Mouse (Mus musculus): ENCODE measurements at regions not wholly inside any gene's neighbourhood (a gene's known extent, or its start where the extent isn't known, plus 50 kb on each side); places are given as distances from the start of the nearest gene placed in this dataset.

- DNase-seq (ENCODE audit: low read depth, low spot score): no peak
These were observed 576.7 kb downstream of the 9430069I07Rik start for GRCm38 (mm10) chr15:33780960-33781359.

GRCm38 (mm10) chr15:33759496-33759895, 598.2 kb downstream of the 9430069I07Rik start:
- no peak for DNase-seq (ENCODE audit: low read depth, low spot score)

GRCm38 (mm10) chr15:33758771-33759170, 598.9 kb downstream of the 9430069I07Rik start:
- no peak for DNase-seq (ENCODE audit: low read depth, low spot score)

Data from retina, adult 2 months (tissue).